Mouse (Mus musculus) hindbrain, embryonic 16.5 days (tissue): ENCODE results near the gene Cer1. TPM values are rescaled to one million over a fixed set of nuclear protein-coding genes. Genes with fewer than 3 reads are reported as not detected.
A peak's percentile ranks its signal among the peaks of the same experiment; 100 is the strongest.

Experiments
- ATAC-seq: fragments of 200-750 bp; cut with Nextera tagmentation; 2 replicates; pipeline ENCODE4 v1.8.0; 2017; ENCODE audit warnings: moderate TSS enrichment, moderate library complexity
- H3K27ac ChIP-seq: fragments of 300-500 bp; sonication (generic); 2 replicates; pipeline ENCODE4 v1.5.1; 2014; ENCODE audit warnings: low read depth, mild to moderate bottlenecking, control low read depth, low read length, moderate library complexity
- H3K27me3 ChIP-seq: fragments of 300-500 bp; sonication (generic); replicated peaks from 2 replicates; pipeline ENCODE4 v1.6.1; 2014; ENCODE audit warnings: low read length; ENCODE audit not compliant: control insufficient read depth, insufficient read depth
- H3K36me3 ChIP-seq: fragments of 300-500 bp; sonication (generic); 2 replicates; pipeline ENCODE4 v1.6.1; 2014; ENCODE audit warnings: mild to moderate bottlenecking, low read length, moderate library complexity, mixed read lengths; ENCODE audit not compliant: control insufficient read depth, insufficient read depth
- H3K4me1 ChIP-seq: fragments of 300-500 bp; sonication (generic); 2 replicates; pipeline ENCODE4 v1.6.1; 2014; ENCODE audit warnings: low read depth, low read length; ENCODE audit not compliant: control insufficient read depth, insufficient read depth
- H3K4me2 ChIP-seq: fragments of 300-500 bp; sonication (generic); 2 replicates; pipeline ENCODE4 v1.6.1; 2014; ENCODE audit warnings: mild to moderate bottlenecking, low read length, control low read depth, moderate library complexity
- H3K4me3 ChIP-seq: fragments of 300-500 bp; sonication (generic); 2 replicates; pipeline ENCODE4 v1.5.1; 2014; ENCODE audit warnings: mild to moderate bottlenecking, low read length, control low read depth, moderate library complexity
- H3K9ac ChIP-seq: fragments of 300-500 bp; sonication (generic); 2 replicates; pipeline ENCODE4 v1.6.1; 2014; ENCODE audit warnings: low read depth, mild to moderate bottlenecking, control low read depth, low read length, moderate library complexity
- H3K9me3 ChIP-seq: fragments of 300-500 bp; sonication (generic); 2 replicates; pipeline ENCODE4 v1.6.1; 2014; ENCODE audit warnings: mild to moderate bottlenecking, low read length, moderate library complexity; ENCODE audit not compliant: control insufficient read depth
- WGBS: fragments of 180-500 bp; shearing (Covaris S2); extraction: QIAGEN DNeasy Blood & Tissue Kit; methylation state at CpG from one replicate; pipeline ENCODE4 v1.1.7; 2014; 5-methylcytosine and 5-hydroxymethylcytosine counted together
- polyA plus RNA-seq: library from polyadenylated mRNA; unstranded; fragments of >200 nt; fragmentation: Nextera tagmentation; extraction: Ambion mirVana; gene quantifications from 2 replicates; pipeline ENCODE4 v1.2.1, GENCODE M21; 2015

The Cer1 gene
- polyA plus RNA-seq, 1 experiment from 2014 or later, result 0.18 TPM

GRCm38 (mm10) chr4:82867731-82868445 lies 17.1 kb downstream of the Cer1 start:
- no peaks in the 10 kb centered on the region for H3K27me3 ChIP-seq
- no peak overlapping the region for H3K9ac ChIP-seq
- peaks cover 2% of the 10 kb centered on the region; the same call in 1 of the 2 replicates for H3K4me1 ChIP-seq
- no peaks in the 10 kb centered on the region for H3K36me3 ChIP-seq
- H3K27ac ChIP-seq, result no peak overlapping the region
- no peak overlapping the region for H3K4me2 ChIP-seq
- H3K4me3 ChIP-seq, result no peak overlapping the region
- ATAC-seq, result no peak
- no peaks in the 10 kb centered on the region; the same call in 1 of the 2 replicates for H3K9me3 ChIP-seq
- 87% methylated on average over 5 of the region's 5 CpGs for WGBS

GRCm38 (mm10) chr4:82867111-82867510 lies 17.8 kb downstream of the Cer1 start:
- H3K9me3 ChIP-seq, result no peaks in the 10 kb centered on the region; the same call in 1 of the 2 replicates
- H3K4me2 ChIP-seq, result no peak overlapping the region
- H3K4me3 ChIP-seq, result no peak overlapping the region
- H3K4me1 ChIP-seq, result peaks cover 2% of the 10 kb centered on the region; the same call in 1 of the 2 replicates
- no peak overlapping the region for H3K9ac ChIP-seq
- ATAC-seq, result no peak
- H3K27ac ChIP-seq, result no peak overlapping the region
- no peaks in the 10 kb centered on the region for H3K36me3 ChIP-seq
- WGBS, result 66% methylated on average over 4 of the region's 4 CpGs
- H3K27me3 ChIP-seq, result no peaks in the 10 kb centered on the region

- no peaks in the 10 kb centered on the region for H3K27me3 ChIP-seq
- H3K4me3 ChIP-seq, result no peak overlapping the region
- 79% methylated on average over 8 of the region's 8 CpGs for WGBS
Measured at GRCm38 (mm10) chr4:82864974-82865699, 19.8 kb downstream of the Cer1 start.

GRCm38 (mm10) chr4:82863316-82863715 lies 21.6 kb downstream of the Cer1 start:
- no peaks in the 10 kb centered on the region for H3K36me3 ChIP-seq
- H3K4me3 ChIP-seq, result no peak overlapping the region
- H3K9me3 ChIP-seq, result no peaks in the 10 kb centered on the region
- H3K9ac ChIP-seq, result no peak overlapping the region
- ATAC-seq, result peak; percentile 34; the same call in 1 of the 2 replicates
- 53% methylated on average over 8 of the region's 8 CpGs for WGBS
- peaks cover 12% of the 10 kb centered on the region for H3K4me1 ChIP-seq
- no peak overlapping the region for H3K4me2 ChIP-seq
- 0 out of 2 replicates have a peak overlapping the region, but pooled peaks have one; percentile 4 for H3K27ac ChIP-seq
- H3K27me3 ChIP-seq, result no peaks in the 10 kb centered on the region

More at GRCm38 (mm10) chr4:82864974-82865699, 19.8 kb downstream of the Cer1 start:
- Histone ChIP-seq H3K27ac (no peak overlapping the region), H3K9ac (no peak overlapping the region), H3K36me3 (no peaks in the 10 kb centered on the region), H3K4me2 (no peak overlapping the region), H3K9me3 (no peaks in the 10 kb centered on the region; the same call in 1 of the 2 replicates), H3K4me1 (peaks cover 6% of the 10 kb centered on the region; the same call in 1 of the 2 replicates)
- no peak for ATAC-seq

GRCm38 (mm10) chr4:82861451-82861850 lies 23.5 kb downstream of the Cer1 start:
- WGBS, result 96% methylated on average over 2 of the region's 2 CpGs
- Histone ChIP-seq H3K27me3 (no peaks in the 10 kb centered on the region), H3K4me2 (no peak overlapping the region), H3K4me3 (no peak overlapping the region), H3K4me1 (peaks cover 16% of the 10 kb centered on the region), H3K9ac (no peak overlapping the region), H3K9me3 (no peaks in the 10 kb centered on the region), H3K27ac (no peak overlapping the region), H3K36me3 (no peaks in the 10 kb centered on the region)
- ATAC-seq, result no peak

- peaks cover 18% of the 10 kb centered on the region for H3K4me1 ChIP-seq
- H3K9me3 ChIP-seq, result no peaks in the 10 kb centered on the region
- no peak overlapping the region for H3K4me3 ChIP-seq
- 0 out of 2 replicates have a peak overlapping the region, but pooled peaks have one; percentile 23 for H3K27ac ChIP-seq
- no peaks in the 10 kb centered on the region for H3K36me3 ChIP-seq
- H3K9ac ChIP-seq, result no peak overlapping the region
- no peak for ATAC-seq
- no peaks in the 10 kb centered on the region for H3K27me3 ChIP-seq
- no peak overlapping the region for H3K4me2 ChIP-seq
- WGBS, result 39% methylated on average over 3 of the region's 3 CpGs
Measured at GRCm38 (mm10) chr4:82860566-82860965, 24.4 kb downstream of the Cer1 start.

GRCm38 (mm10) chr4:82859131-82860125 lies 25.5 kb downstream of the Cer1 start, which contains the start of gene Zdhhc21:
TSS of gene Zdhhc21 (minus strand) at chr4:82859958.
- peak within 1 kb of the TSS; percentile 95 for H3K27ac ChIP-seq
- no peaks in the 10 kb centered on the region for H3K9me3 ChIP-seq
- peak; percentile 92 for ATAC-seq

GRCm38 (mm10) chr4:82858431-82859010 lies 26.4 kb downstream of the Cer1 start:
- no peaks in the 10 kb centered on the region for H3K9me3 ChIP-seq
- no peaks in the 10 kb centered on the region for H3K27me3 ChIP-seq
- H3K4me1 ChIP-seq, result peaks cover 18% of the 10 kb centered on the region
- WGBS, result 27% methylated on average over 4 of the region's 4 CpGs
- H3K27ac ChIP-seq, result no peak overlapping the region
- no peak for ATAC-seq
- peak overlapping the region; percentile 98 for H3K9ac ChIP-seq
- H3K36me3 ChIP-seq, result no peaks in the 10 kb centered on the region
- peak overlapping the region; percentile 79 for H3K4me2 ChIP-seq
- peak overlapping the region; percentile 80 for H3K4me3 ChIP-seq

More at GRCm38 (mm10) chr4:82859131-82860125, 25.5 kb downstream of the Cer1 start, which contains the start of gene Zdhhc21:
- H3K36me3 ChIP-seq, result no peaks in the 10 kb centered on the region
- peak within 1 kb of the TSS; percentile 79 for H3K4me2 ChIP-seq
- peaks cover 18% of the 10 kb centered on the region for H3K4me1 ChIP-seq
- H3K4me3 ChIP-seq, result peak within 1 kb of the TSS; percentile 80
- H3K27me3 ChIP-seq, result no peaks in the 10 kb centered on the region
- WGBS, result under 1% methylated on average over 59 of the region's 82 CpGs
- peak within 1 kb of the TSS; percentile 98 for H3K9ac ChIP-seq
